Mouse (Mus musculus) heart, postnatal 0 days (tissue): ENCODE data around the gene Nrcam. TPM values are rescaled to one million over a fixed set of nuclear protein-coding genes. Genes with fewer than 3 reads are reported as not detected.
"Not testable (repeated sequence)": the region's sequence is repeated elsewhere in the genome, so short reads cannot be mapped to it uniquely, and the experiment has no call there.

ENCODE experiments used
- ATAC-seq: fragments of 200-750 bp; cut with Nextera tagmentation; 2 replicates; pipeline ENCODE4 v1.8.0; 2017; ENCODE audit warnings: low read depth, moderate number of reproducible peaks, moderate library complexity; ENCODE audit not compliant: insufficient read depth
- DNase-seq: peaks from one replicate; pipeline ENCODE4 v3.0.0-alpha.2; 2016; ENCODE audit warnings: low spot score
- H3K27ac ChIP-seq: fragments of 300-500 bp; sonication (generic); 2 replicates; pipeline ENCODE4 v1.5.1; 2014; ENCODE audit warnings: low read depth, mild to moderate bottlenecking
- H3K27me3 ChIP-seq: fragments of 300-500 bp; sonication (generic); 2 replicates; pipeline ENCODE4 v1.6.1; 2014; ENCODE audit warnings: low read length, mixed read lengths; ENCODE audit not compliant: control insufficient read depth, insufficient read depth
- H3K36me3 ChIP-seq: fragments of 300-500 bp; sonication (generic); replicated peaks from 2 replicates; pipeline ENCODE4 v1.6.1; 2014; ENCODE audit warnings: low read length, mixed read lengths; ENCODE audit not compliant: control insufficient read depth, insufficient read depth
- H3K4me1 ChIP-seq: fragments of 300-500 bp; sonication (generic); 2 replicates; pipeline ENCODE4 v1.6.1; 2014; ENCODE audit warnings: antibody characterized with exemption; ENCODE audit not compliant: control insufficient read depth, insufficient read depth
- H3K4me2 ChIP-seq: fragments of 300-500 bp; sonication (generic); 2 replicates; pipeline ENCODE4 v1.6.1; 2014; ENCODE audit warnings: low read depth, mild to moderate bottlenecking, low read length, moderate library complexity
- H3K4me3 ChIP-seq: fragments of 300-500 bp; sonication (generic); 2 replicates; pipeline ENCODE4 v1.5.1; 2014; ENCODE audit warnings: low read depth, low read length
- H3K9ac ChIP-seq: fragments of 300-500 bp; sonication (generic); replicated peaks from 2 replicates; pipeline ENCODE4 v1.6.1; 2014; ENCODE audit warnings: low read depth, low read length, mixed read lengths
- H3K9me3 ChIP-seq: fragments of 300-500 bp; sonication (generic); replicated peaks from 2 replicates; pipeline ENCODE4 v1.6.1; 2016; ENCODE audit warnings: low read length; ENCODE audit not compliant: control insufficient read depth
- CTCF ChIP-seq: IDR thresholded peaks from 2 replicates; pipeline ENCODE4 v1.5.1; 2016; ENCODE audit warnings: antibody characterized with exemption, control low read depth, low read depth
- EP300 ChIP-seq: IDR thresholded peaks from 2 replicates; pipeline ENCODE4 v1.6.1; 2016; ENCODE audit warnings: antibody characterized with exemption, low read depth
- WGBS: fragments of 180-500 bp; shearing (Covaris S2); extraction: QIAGEN DNeasy Blood & Tissue Kit; methylation state at CpG from one replicate; pipeline ENCODE4 v1.1.7; 2014; 5-methylcytosine and 5-hydroxymethylcytosine counted together
- polyA plus RNA-seq: library from polyadenylated mRNA; unstranded; fragments of >200 nt; fragmentation: Nextera tagmentation; extraction: Ambion mirVana; gene quantifications from 2 replicates; pipeline ENCODE4 v1.2.1, GENCODE M21; 2015
- total RNA-seq: library from RNA; depleted of rRNA; stranded (reverse); fragments of >200 nt; gene quantifications from 2 replicates; pipeline ENCODE4 v1.2.3, GENCODE M21; 2014; ENCODE audit warnings: low replicate concordance; rRNA removed

Gene Nrcam
- total RNA-seq: 5.0 TPM in 1 of 2 replicates, not detected in the other
- 0.14 and 0.20 TPM in 2 replicates for polyA plus RNA-seq

GRCm38 (mm10) chr12:44328381-44329315 lies at the start of gene Nrcam:
Gene Nrcam, plus strand, starts transcription at chr12:44328885.
- peaks cover 23% of the 10 kb centered on the region for H3K27me3 ChIP-seq
- peaks cover 9% of the 10 kb centered on the region; the same call in 1 of the 2 replicates for H3K4me1 ChIP-seq
- WGBS: 3% methylated on average over 71 of the region's 74 CpGs
- no peaks in the 10 kb centered on the region for H3K36me3 ChIP-seq
- DNase-seq (peak; percentile 15), ATAC-seq (peak; percentile 69)
- TF ChIP-seq CTCF (no peak), EP300 (no peak)
- no peak within 1 kb of the TSS for H3K27ac ChIP-seq
- 0 out of 2 replicates have a peak within 1 kb of the TSS, but pooled peaks have one; percentile 5 for H3K9ac ChIP-seq
- peak within 1 kb of the TSS; percentile 92 for H3K4me2 ChIP-seq
- H3K9me3 ChIP-seq: no peaks in the 10 kb centered on the region
- H3K4me3 ChIP-seq: peak within 1 kb of the TSS; percentile 59

- not testable (repeated sequence) for H3K9me3 ChIP-seq, H3K4me3 ChIP-seq, H3K27me3 ChIP-seq, DNase-seq, H3K4me1 ChIP-seq, H3K9ac ChIP-seq, ATAC-seq, H3K36me3 ChIP-seq, H3K27ac ChIP-seq, H3K4me2 ChIP-seq
- 49% methylated on average over 2 of the region's 2 CpGs for WGBS
Observed at GRCm38 (mm10) chr12:44280147-44280546, 48.5 kb upstream of the Nrcam start.

GRCm38 (mm10) chr12:44281534-44281933 lies 47.2 kb upstream of the Nrcam start:
- no peak for DNase-seq
- WGBS: 93% methylated on average over 3 of the region's 3 CpGs

GRCm38 (mm10) chr12:44283378-44283777 lies 45.3 kb upstream of the Nrcam start:
- Histone ChIP-seq H3K4me1 (no peaks in the 10 kb centered on the region), H3K27me3 (no peaks in the 10 kb centered on the region), H3K9me3 (no peaks in the 10 kb centered on the region), H3K36me3 (peaks cover 27% of the 10 kb centered on the region), H3K4me3 (no peak overlapping the region), H3K27ac (no peak overlapping the region), H3K4me2 (no peak overlapping the region), H3K9ac (no peak overlapping the region)
- DNase-seq: peak; percentile 16
- 66% methylated on average over 9 of the region's 9 CpGs for WGBS
- TF ChIP-seq EP300 (no peak), CTCF (no peak)
- no peak for ATAC-seq

More at GRCm38 (mm10) chr12:44281534-44281933, 47.2 kb upstream of the Nrcam start:
- H3K9ac ChIP-seq: no peak overlapping the region
- H3K9me3 ChIP-seq: no peaks in the 10 kb centered on the region
- H3K27me3 ChIP-seq: no peaks in the 10 kb centered on the region
- H3K4me1 ChIP-seq: no peaks in the 10 kb centered on the region
- no peak overlapping the region for H3K4me3 ChIP-seq
- no peak overlapping the region for H3K4me2 ChIP-seq
- no peak overlapping the region for H3K27ac ChIP-seq
- TF ChIP-seq CTCF (no peak), EP300 (no peak)
- no peak for ATAC-seq
- peaks cover 14% of the 10 kb centered on the region for H3K36me3 ChIP-seq

- DNase-seq (no peak), ATAC-seq (no peak)
- H3K4me2 ChIP-seq: no peak overlapping the region
- WGBS: 89% methylated on average over 8 of the region's 8 CpGs
- H3K27ac ChIP-seq: no peak overlapping the region
- H3K27me3 ChIP-seq: no peaks in the 10 kb centered on the region
- no peaks in the 10 kb centered on the region for H3K9me3 ChIP-seq
- no peaks in the 10 kb centered on the region for H3K4me1 ChIP-seq
- no peak overlapping the region for H3K9ac ChIP-seq
- no peak for TF ChIP-seq CTCF
- no peak for TF ChIP-seq EP300
- H3K36me3 ChIP-seq: peaks cover 43% of the 10 kb centered on the region
- H3K4me3 ChIP-seq: no peak overlapping the region
Observed at GRCm38 (mm10) chr12:44286992-44287391, 41.7 kb upstream of the Nrcam start.
